Mouse (Mus musculus) monocyte, adult 2 months (primary cell): ENCODE measurements around the gene Tnp2.

Experiments
- DNase-seq, 2 experiments: peaks; one replicate each; pipeline ENCODE4 v3.0.0; 2022; ENCODE audit warnings: low spot score in 2 of 2, low read depth in 1 of 2

The Tnp2 gene

GRCm38 (mm10) chr16:10788866-10789265, 406 bp upstream of the Tnp2 start:
- no peak for DNase-seq

DNA sequence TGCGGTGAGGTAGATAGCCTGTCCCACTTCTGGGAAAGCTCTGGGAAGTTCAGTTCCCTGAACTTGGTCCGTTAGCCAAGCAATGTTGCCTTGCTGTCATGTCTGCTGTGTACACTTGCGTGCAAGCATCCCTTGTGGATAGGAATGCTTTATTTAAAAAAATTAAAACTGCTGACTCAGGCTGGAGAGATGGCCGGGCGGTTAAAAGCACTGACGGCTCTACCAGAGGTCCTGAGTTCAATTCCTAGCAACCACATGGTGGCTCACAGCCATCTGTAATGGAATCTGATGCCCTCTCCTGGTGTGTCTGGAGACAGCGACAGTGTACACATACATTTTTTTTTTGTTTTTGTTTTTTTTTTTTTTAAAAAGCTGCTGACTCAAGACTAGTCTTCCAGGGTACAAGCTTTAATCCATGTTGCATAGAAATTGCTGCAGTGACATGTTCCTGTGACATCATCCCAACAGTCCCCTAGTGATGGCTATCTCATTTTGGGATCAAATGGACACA, 857 bp downstream of the Tnp2 start:
- no peak for DNase-seq

DNA sequence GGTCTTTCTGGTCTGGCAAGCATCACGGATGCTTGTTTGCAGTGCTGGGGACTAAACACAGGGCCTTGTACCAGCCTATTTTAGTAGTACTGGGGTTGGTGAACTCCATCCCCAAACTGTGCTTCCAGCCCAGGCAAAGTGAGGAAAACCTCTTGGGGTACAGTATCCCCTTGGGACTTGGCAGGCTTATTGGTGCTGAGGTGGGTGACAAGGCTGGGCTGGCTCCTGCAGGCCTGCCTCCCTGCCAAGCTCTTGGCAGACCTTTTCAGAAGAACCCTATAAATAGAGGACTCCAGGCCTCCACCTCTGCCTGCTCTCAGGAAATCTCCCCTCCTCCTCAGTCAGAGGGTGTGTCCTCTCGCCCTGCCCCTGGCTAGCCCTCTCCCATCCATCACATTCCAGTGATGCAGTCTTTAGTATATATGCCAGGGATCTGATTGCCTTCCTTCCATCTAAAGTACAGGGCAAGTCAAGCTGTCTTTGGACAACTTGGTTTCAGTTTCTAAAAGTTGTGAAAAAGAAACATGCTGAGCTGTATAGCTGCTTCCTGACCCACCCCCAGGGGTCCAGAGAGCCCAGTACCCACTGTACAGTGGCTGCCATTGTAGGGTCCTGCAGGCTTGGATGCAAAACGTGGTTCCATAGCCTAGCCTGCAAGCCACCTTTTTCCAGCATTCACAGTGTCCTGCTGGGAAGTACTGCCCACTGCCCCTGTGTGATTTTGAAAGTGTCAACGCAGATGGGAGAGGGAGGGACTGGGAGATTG, 1.5 kb downstream of the Tnp2 start:
- DNase-seq, result no peak

DNA sequence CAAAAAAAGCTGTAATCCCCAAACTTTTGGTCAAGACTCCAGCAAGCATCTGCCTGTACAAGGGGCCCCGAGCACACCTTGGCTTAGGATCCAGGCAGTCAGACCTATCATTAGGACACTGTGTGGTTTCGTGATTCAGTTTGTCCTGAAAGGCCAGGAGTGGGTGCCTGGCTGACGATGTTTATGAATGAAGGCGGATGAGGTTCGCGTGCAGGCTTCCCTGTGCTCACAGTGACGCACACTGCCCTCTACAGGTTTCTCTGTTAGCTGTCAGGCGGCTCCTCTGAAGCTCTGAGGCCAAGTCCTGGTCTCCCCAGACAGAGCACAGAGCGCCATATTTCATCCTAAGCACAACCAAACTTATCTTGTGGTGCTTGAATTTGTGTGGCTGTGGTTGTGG, 2.2 kb downstream of the Tnp2 start:
- peak; percentile 56 to 71 for DNase-seq

GRCm38 (mm10) chr16:10785371-10786231, 2.9 kb downstream of the Tnp2 start, which contains the start of gene Socs1:
Gene Socs1 (minus strand): TSS chr16:10785536.
- peak; percentile 55 to 77 for DNase-seq

DNA sequence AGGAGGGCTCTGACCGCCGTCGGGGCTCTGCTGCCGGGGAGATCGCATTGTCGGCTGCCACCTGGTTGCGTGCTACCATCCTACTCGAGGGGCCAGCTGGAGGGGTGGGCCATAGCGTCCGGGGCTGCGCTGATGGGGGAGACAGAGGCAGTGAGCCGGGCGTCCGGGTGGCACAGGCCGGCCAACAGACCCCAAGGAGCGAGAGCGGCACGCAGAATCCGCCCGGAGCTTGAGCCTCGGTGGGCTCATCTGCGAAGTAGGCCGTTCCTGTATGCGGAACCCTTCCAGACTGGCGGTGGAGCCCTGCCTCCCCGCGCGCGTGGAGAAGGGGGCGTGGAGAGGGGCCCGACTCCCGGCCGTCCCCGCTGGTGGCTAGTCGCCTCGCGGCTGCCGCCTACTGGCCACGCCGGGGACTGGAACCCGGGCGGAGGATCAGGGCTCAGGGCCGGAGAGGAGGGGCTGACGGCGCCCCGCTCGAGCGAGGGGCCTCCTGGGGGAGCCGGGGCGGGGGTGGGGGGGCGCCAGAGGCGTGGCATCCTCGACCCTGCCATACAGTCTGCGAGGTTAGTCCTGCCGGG, 3.6 kb downstream of the Tnp2 start:
- DNase-seq, result peak; percentile 70 to 87

DNA sequence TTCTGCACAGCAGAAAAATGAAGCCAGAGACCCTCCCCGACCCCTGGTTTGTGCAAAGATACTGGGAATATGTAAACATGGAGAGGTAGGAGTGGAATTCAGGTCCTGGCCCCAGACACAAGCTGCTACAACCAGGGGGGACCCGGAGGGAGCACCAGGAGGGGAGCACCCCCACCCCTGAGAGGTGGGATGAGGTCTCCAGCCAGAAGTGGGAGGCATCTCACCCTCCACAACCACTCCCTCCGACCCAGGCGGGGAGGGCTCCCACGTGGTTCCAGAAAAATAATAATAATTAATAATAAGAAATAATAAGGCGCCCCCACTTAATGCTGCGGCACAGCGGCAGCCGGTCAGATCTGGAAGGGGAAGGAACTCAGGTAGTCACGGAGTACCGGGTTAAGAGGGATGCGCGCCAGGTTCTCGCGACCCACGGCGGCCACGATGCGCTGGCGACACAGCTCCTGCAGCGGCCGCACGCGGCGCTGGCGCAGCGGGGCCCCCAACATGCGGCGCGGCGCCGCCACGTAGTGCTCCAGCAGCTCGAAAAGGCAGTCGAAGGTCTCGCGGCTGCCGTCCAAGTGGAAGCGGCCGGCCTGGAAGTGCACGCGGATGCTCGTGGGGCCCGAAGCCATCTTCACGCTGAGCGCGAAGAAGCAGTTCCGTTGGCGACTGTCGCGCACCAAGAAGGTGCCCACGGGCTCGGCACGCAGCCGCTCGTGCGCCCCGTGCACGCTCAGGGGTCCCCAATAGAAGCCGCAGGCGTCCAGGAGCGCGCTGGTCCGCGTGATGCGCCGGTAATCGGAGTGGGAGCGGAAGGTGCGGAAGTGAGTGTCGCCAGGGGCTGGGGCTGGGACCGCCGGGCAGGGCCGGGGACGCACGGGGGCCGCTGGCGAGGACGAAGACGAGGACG, 4.3 kb downstream of the Tnp2 start:
- no peak for DNase-seq

GRCm38 (mm10) chr16:10783451-10783850, 5.0 kb downstream of the Tnp2 start:
- no peak for DNase-seq

- no peak for DNase-seq
Observed at GRCm38 (mm10) chr16:10783152-10783434, 5.4 kb downstream of the Tnp2 start.

- DNase-seq, result no peak
Observed at GRCm38 (mm10) chr16:10782377-10783151, 5.9 kb downstream of the Tnp2 start.

GRCm38 (mm10) chr16:10781862-10782371, 6.5 kb downstream of the Tnp2 start:
- DNase-seq, result no peak

DNA sequence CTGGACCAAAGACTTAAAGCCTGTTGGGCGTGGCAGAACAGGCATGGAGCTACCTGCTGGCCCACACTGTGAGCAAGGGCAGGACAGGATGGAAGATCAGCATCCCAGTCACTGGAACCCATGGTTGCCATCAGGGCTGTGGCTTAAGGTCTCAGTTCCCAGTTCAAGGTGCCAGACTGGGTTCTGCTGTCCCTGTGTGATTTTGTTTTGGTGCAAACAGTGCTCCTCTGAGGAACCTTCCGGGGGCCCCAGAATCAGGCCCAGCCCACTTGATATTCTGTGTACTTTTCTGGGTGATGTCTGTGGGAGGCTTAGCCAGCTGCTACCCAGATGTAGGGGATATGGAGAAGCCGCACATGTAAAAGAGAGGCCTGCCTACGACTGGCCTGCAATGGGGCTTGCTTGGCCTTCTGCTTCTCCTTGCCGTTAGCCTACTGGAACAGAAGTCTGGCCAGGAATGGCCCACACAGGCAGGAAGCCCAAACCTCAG, 7.8 kb downstream of the Tnp2 start:
- DNase-seq, result no peak

- no peak for DNase-seq
Observed at GRCm38 (mm10) chr16:10777579-10778160, 10.8 kb downstream of the Tnp2 start.

- DNase-seq, result no peak
Observed at GRCm38 (mm10) chr16:10776322-10776721, 12.1 kb downstream of the Tnp2 start.

DNA sequence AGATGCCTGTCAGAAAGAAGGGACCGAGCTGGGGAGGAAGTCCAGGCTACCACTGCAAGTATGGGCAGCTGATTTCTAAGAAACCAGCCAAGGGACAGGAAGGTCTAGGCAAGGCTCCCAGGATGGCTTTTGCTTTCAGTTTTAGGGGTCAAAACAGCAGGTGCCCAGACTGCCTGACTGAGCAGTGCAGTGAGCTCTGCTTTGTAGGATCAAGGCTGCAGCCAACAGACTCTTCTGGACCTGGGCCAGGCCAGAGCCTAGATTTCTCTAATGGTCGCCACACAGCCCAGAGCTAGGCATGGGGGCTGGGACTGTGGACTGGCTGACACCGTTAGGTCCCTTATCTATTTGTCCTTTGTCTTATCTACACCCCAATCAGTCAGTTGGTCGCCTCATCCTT, 13.7 kb downstream of the Tnp2 start:
- no peak for DNase-seq

DNA sequence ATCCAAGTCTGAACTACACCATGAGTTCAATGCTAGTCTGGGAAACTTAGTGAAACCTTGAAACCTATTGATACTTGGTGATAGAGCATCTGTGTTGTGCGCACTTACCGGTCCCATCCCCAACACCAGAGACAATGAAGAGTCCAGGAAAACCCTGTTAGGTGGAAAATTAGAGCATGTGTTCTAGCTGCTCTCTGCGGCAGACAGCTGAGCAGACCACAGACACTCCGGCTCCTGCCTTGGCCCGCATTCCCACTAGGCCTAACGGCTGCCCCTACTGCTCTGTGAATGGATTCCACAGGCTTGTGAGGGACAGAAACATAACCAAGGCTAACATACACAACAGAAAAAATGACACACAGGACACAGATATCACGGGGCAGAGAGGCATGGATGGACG, 14.9 kb downstream of the Tnp2 start:
- no peak for DNase-seq

DNA sequence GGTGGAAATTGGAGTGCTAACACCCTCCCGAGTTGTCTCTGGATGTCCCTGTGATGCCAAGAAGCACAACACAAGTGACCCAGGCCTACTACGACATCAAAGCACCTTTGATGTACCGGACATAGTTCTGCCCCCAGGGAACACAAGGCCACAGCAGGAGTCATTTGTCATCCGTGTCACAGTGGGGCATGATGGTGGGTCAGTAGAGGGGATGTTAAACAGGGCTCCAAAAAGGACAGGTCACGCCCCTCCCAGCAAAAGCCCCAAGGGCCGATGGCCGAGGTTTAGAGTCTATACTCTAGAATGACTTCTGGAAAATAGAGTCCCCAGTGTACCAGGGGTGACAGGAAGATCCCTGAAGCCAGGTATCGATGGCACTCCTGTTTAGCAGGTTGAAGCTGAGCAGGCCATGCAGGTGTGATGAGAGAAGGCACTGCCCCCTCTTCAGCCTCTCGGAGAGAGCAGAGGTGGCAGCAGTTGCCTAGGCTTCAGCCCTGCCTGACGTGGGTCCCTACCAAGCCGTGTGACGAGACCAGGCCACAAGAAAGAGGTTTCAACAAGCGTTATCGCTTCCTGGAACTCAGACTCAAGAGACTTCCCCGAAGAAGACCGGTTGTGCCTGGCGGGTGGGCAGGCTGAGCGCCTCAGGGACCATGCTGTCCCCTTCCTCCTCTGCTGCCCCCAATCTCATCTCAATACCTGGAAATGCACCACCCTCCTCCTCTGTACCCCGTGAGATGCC, 16.5 kb downstream of the Tnp2 start:
- no peak for DNase-seq

DNA sequence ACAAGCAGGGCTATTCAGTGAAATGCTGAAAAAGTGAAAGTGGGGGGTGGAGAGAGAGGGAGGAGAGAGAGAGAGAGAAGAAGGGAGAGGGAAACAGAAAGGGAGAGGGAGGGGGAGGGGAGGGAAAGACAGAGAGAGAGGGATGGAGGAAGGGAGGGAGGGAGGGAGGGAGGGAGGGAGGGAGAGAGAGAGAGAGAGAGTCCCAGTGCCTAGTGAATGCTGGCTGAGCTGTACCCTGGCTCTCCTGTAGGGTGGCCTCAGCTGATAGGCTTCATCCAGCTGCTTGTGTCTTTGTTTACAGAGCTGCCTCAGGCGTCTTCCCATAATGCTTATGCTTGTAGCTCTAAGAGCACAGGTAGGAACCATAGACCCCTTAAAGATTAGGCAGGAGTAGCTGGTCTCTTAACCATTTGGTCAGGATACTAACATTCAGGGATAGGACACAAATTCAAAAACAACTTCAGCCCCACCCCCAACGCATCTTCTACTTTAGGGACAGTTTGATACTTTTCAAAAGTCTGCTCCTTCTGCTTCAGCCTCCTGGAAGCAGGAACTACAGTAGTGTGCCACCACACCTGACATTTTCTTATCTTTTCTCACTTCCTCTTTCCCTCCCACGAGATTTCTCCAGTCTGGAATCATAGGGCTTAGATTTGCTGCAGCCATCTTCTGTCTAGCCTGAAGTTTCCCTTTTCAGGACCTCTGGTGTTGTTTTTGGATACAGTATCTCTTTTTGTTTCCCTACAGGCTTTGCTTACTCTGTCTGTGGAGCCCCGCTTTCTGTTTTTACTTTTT, 17.7 kb downstream of the Tnp2 start:
- no peak for DNase-seq
